Mouse (Mus musculus): ENCODE data around the gene Thada. TPM values are rescaled to one million over a fixed set of nuclear protein-coding genes. Genes with fewer than 3 reads are reported as not detected.

Gene Thada
- total and polyA plus RNA-seq, 3 experiments = 17.3 to 26.7 (median 22.2) TPM

DNA sequence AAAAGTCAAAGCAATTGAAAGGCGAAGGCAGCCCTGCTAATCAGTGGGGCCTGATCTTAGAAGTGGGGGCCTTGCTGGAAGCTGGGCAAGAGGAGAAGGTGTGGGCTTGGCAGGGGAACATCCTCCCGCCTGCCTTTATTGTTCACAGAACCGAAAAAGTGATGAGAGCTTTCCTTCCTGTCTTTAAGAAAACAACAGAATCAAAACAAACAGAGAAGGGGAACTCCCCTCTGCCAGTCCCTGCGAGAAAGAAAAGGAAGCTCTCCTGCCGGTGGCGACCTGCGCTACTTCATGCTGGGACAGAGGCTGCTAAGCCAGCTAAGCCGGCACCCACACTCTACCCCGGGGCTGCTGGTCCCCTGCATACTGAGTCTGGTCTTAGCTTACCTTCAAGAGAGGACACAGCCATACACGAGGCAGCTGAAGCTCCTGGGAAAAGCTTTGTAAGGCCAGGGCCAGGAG is 320.1 kb downstream of the Thada start:
- TF ChIP-seq JUND (conservative IDR thresholded peaks at IDR 0.05; ENCODE audit: low read depth, low read length) = no peak
- peak; percentile 77 for TF ChIP-seq IRF4 (IDR thresholded peaks at IDR 0.05; ENCODE audit: low read depth, low read length)
- TF ChIP-seq TBP (conservative IDR thresholded peaks at IDR 0.05; ENCODE audit: low read depth, low read length) = no peak
- TF ChIP-seq TCF12 (IDR thresholded peaks at IDR 0.05; ENCODE audit: low read depth, low read length) = peak; percentile 21; the same call in 1 of the 2 replicates
- TF ChIP-seq MEF2A (IDR thresholded peaks at IDR 0.05; ENCODE audit: borderline replicate concordance, low read depth, low read length) = peak; percentile 54; the same call in 1 of the 2 replicates
- TF ChIP-seq POLR2AphosphoS2 (IDR thresholded peaks at IDR 0.05; ENCODE audit: low read depth, low read length) = no peak
- TF ChIP-seq ELF1 (IDR thresholded peaks at IDR 0.05; ENCODE audit: low read depth, low read length) = peak; percentile 62; the same call in 1 of the 2 replicates
- peak; percentile 67; the same call in 1 of the 2 replicates for TF ChIP-seq UBTF (IDR thresholded peaks at IDR 0.05; ENCODE audit: low read depth, low read length)
- TF ChIP-seq BHLHE40 (IDR thresholded peaks at IDR 0.05; ENCODE audit: low read depth, low read length) = peak; percentile 54
- peak; percentile 56 for TF ChIP-seq EP300 (IDR thresholded peaks at IDR 0.05; ENCODE audit: low read length)
- TF ChIP-seq MXI1 (IDR thresholded peaks at IDR 0.05; ENCODE audit: low read depth, low read length) = no peak; the same call in 1 of the 2 replicates
- 0 out of 2 replicates have a peak, but pooled peaks have one; percentile 12 for TF ChIP-seq MAZ (IDR thresholded peaks at IDR 0.05; ENCODE audit: low read depth, low read length)
- peak overlapping the region; percentile 77 for H3K4me2 ChIP-seq (ENCODE audit: insufficient read depth, low read depth, poor library complexity, severe bottlenecking)
- dilution Hi-C loops (cut with MboI; ENCODE audit: extremely low pct_ligation_motif_present, extremely low pct_unique_long_range_greater_than_20kb, low sequenced_read_pairs) = no loop called here
- no peak overlapping the region for H3K4me3 ChIP-seq (replicated peaks in 1 of 3; ENCODE audit: low read depth in 2 of 3, low read length in 2 of 3, poor library complexity in 1 of 3)
- peaks cover 17 to 56% of the 10 kb centered on the region in 2 experiments for H3K4me1 ChIP-seq (ENCODE audit: control insufficient read depth in 1 of 2, insufficient read depth in 2 of 2)
- no peaks in the 10 kb centered on the region for H3K36me3 ChIP-seq (replicated peaks in 1 of 2; ENCODE audit: control insufficient read depth in 1 of 2, insufficient read depth in 1 of 2, low read length in 1 of 2)
- in situ Hi-C loops (cut with MboI; ENCODE audit: low pct_ligation_motif_present, low pct_unique_long_range_greater_than_20kb, low sequenced_read_pairs) = no loop called here
- peaks cover 2% of the 10 kb centered on the region for H3K27me3 ChIP-seq (replicated peaks)
- peak; percentile 74 for DNase-seq (ENCODE audit: extremely low read depth)
- no peaks in the 10 kb centered on the region for H3K9me3 ChIP-seq (replicated peaks; ENCODE audit: low read length)
- H3K27ac ChIP-seq (ENCODE audit: insufficient read depth, low read depth) = 0 out of 2 replicates have a peak overlapping the region, but pooled peaks have one; percentile 40
- H3K79me2 ChIP-seq (replicated peaks; ENCODE audit: control insufficient read depth, extremely low read depth, insufficient read depth, poor library complexity, severe bottlenecking) = no peaks in the 10 kb centered on the region
- H3K9ac ChIP-seq (ENCODE audit: insufficient read depth, low read depth) = peak overlapping the region; percentile 42

DNA sequence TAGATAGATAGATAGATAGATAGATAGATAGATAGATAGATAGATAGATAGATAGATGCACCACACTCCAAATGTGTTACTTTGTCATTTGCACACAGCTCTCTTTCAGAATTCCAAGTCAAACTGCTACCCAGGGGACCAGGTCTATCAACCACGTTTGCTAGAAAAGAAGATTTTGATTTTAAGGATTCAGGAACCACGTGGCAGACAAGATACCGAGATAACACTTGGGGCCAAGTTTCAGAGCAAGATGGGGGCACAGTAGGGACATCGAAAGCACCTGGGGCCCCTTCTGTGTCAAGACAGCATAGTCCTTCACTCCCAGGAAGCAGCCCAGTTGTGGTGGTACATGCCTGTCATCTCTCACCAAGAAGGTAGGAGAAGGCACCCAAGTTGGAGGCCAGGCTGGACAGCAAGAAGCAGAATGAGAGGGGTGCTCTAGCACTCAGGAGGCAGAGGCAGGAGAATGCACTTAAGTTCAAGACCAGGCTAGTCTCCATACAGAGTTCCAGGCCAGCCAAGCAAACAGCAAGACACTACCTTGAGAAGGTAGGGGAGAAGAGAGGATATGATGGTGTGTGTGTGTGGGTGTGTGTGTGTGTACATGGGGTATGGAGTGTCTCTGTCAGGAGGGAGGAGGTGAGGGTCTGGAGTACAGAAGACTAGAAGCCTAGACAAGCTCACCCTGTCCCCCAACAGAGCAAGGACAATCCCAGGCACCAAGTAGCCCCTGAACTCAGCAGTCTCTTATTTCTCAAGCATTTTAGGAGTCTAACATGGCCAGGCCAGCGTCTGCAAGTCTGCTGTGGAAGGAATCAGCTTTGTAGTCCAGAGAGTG is 321.0 kb downstream of the Thada start:
- Histone ChIP-seq H3K9me3 (replicated peaks; ENCODE audit: low read length) (no peaks in the 10 kb centered on the region), H3K36me3 (replicated peaks in 1 of 2; ENCODE audit: control insufficient read depth in 1 of 2, insufficient read depth in 1 of 2, low read length in 1 of 2) (no peaks in the 10 kb centered on the region), H3K4me3 (replicated peaks in 1 of 3; ENCODE audit: low read depth in 2 of 3, low read length in 2 of 3, poor library complexity in 1 of 3) (no peak overlapping the region), H3K9ac (ENCODE audit: insufficient read depth, low read depth) (no peak overlapping the region), H3K4me2 (ENCODE audit: insufficient read depth, low read depth, poor library complexity, severe bottlenecking) (no peak overlapping the region), H3K4me1 (ENCODE audit: control insufficient read depth in 1 of 2, insufficient read depth in 2 of 2) (peaks cover 17 to 57% of the 10 kb centered on the region in 2 experiments), H3K79me2 (replicated peaks; ENCODE audit: control insufficient read depth, extremely low read depth, insufficient read depth, poor library complexity, severe bottlenecking) (no peaks in the 10 kb centered on the region), H3K27me3 (replicated peaks) (peaks cover 2% of the 10 kb centered on the region), H3K27ac (ENCODE audit: insufficient read depth, low read depth) (no peak overlapping the region)
- TF ChIP-seq MAFK (IDR thresholded peaks at IDR 0.05; ENCODE audit: insufficient replicate concordance, low read length) (no peak), JUN (IDR thresholded peaks at IDR 0.05; ENCODE audit: insufficient read depth, low read depth, low read length) (no peak), RCOR1 (conservative IDR thresholded peaks at IDR 0.05; ENCODE audit: low read depth, low read length) (no peak), POLR2A (IDR thresholded peaks at IDR 0.05; ENCODE audit: low read depth, low read length) (no peak), CTCF (conservative IDR thresholded peaks at IDR 0.05 in 1 of 2, IDR thresholded peaks at IDR 0.05 in 1 of 2; ENCODE audit: low read depth in 2 of 2, low read length in 2 of 2) (no peak), TBP (conservative IDR thresholded peaks at IDR 0.05; ENCODE audit: low read depth, low read length) (no peak), ETS1 (conservative IDR thresholded peaks at IDR 0.05; ENCODE audit: low read depth, low read length) (no peak), MEF2A (IDR thresholded peaks at IDR 0.05; ENCODE audit: borderline replicate concordance, low read depth, low read length) (no peak), ZMIZ1 (IDR thresholded peaks at IDR 0.05; ENCODE audit: low read depth, low read length) (no peak), USF1 (IDR thresholded peaks at IDR 0.05; ENCODE audit: low read depth, low read length) (no peak), ZNF384 (IDR thresholded peaks at IDR 0.05; ENCODE audit: low read depth, low read length) (no peak), CHD1 (IDR thresholded peaks at IDR 0.05; ENCODE audit: low read depth, low read length) (no peak), ZKSCAN1 (IDR thresholded peaks at IDR 0.05; ENCODE audit: borderline replicate concordance, low read depth, low read length) (no peak), USF2 (conservative IDR thresholded peaks at IDR 0.05; ENCODE audit: low read depth, low read length) (no peak), MAZ (IDR thresholded peaks at IDR 0.05; ENCODE audit: low read depth, low read length) (no peak), ZC3H11A (IDR thresholded peaks at IDR 0.05; ENCODE audit: low read depth, low read length) (no peak)
- DNase-seq (ENCODE audit: extremely low read depth) = no peak
- in situ Hi-C loops (cut with MboI; ENCODE audit: low pct_ligation_motif_present, low pct_unique_long_range_greater_than_20kb, low sequenced_read_pairs) (no loop called here), dilution Hi-C loops (cut with MboI; ENCODE audit: extremely low pct_ligation_motif_present, extremely low pct_unique_long_range_greater_than_20kb, low sequenced_read_pairs) (no loop called here)

All from CH12.LX (cell line).